Mouse (Mus musculus) brown adipose tissue, adult 24 weeks (tissue): ENCODE results near the gene Bcl2. TPM values are rescaled to one million over a fixed set of nuclear protein-coding genes. Genes with fewer than 3 reads are reported as not detected.

ENCODE experiments used
- H3K27ac ChIP-seq: fragments of 200-500 bp; replicated peaks from 2 replicates; pipeline ENCODE4 v1.5.1; 2012; ENCODE audit warnings: low read depth, mild to moderate bottlenecking, low read length
- H3K4me1 ChIP-seq: fragments of 200-500 bp; 2 replicates; pipeline ENCODE4 v1.6.1; 2012; ENCODE audit warnings: low read length, mixed read lengths; ENCODE audit not compliant: control insufficient read depth, insufficient read depth, insufficient read length
- H3K4me3 ChIP-seq: fragments of 200-500 bp; 2 replicates; pipeline ENCODE4 v1.5.1; 2012; ENCODE audit warnings: low read depth, mild to moderate bottlenecking, low read length, moderate library complexity; ENCODE audit not compliant: insufficient read depth
- polyA plus RNA-seq: library from polyadenylated mRNA; stranded (reverse); fragments of >200 nt; gene quantifications from 2 replicates; pipeline ENCODE4 v1.2.4, GENCODE M21; 2012; ENCODE audit not compliant: missing spikeins, insufficient read depth, insufficient read length

Bcl2 gene
- polyA plus RNA-seq, 1 experiment: 1.3 TPM

- peaks cover 5% of the 10 kb centered on the region; the same call in 1 of the 2 replicates for H3K4me1 ChIP-seq
- no peak overlapping the region for H3K4me3 ChIP-seq
- H3K27ac ChIP-seq: no peak overlapping the region
Observed at GRCm38 (mm10) chr1:106584273-106584672, 129.8 kb downstream of the Bcl2 start.

DNA sequence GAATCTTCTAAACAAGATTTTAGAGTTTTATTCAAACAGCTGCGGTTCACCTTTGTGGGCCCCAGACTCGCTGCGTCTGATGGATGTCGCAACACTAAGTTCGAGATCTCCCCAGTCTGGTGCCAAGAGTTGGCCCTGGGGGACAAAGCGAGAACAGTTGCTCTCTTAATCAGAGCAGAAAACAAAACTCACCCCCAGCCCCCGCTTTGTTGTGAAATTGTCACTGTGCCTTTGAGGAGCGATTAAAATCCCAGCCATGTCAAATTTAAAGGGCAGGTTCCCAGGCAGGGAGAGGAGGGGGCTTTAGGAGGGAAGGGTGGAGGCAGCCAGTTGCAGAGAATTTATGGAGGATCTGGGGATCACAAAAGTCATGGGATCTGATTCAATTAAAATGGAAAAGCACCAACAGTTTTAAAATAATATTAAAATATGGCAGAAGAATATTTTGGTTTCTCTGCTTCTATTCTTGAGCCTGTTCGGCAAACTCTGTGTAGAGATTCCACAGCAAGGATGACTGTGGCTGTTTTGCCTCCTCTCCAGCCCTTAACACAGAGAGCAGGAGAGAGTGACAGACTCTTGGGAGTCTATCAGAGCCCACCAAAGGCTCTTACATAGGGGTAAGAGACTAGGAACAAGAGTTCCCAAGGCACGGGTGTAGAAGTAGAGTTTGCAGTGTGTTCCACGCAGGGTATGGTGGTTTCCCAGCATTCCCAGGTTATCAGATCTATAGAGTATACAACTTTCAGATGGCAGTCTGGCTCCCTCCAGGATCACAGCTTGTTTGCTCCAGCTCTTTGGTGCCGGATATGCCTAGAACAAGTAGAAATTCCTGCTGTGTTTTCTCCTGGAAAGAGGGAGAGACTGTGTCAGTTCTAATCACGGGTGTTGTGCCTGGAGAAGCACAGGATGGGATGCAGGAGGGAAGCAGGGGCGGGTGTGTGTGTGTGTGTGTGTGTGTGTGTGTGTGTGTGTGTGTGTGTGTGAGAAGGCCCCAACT, 130.5 kb downstream of the Bcl2 start:
- Histone ChIP-seq H3K4me1 (peaks cover 5% of the 10 kb centered on the region; the same call in 1 of the 2 replicates), H3K27ac (no peak overlapping the region), H3K4me3 (no peak overlapping the region)

- Histone ChIP-seq H3K27ac (no peak overlapping the region), H3K4me1 (peaks cover 5% of the 10 kb centered on the region; the same call in 1 of the 2 replicates), H3K4me3 (no peak overlapping the region)
Observed at GRCm38 (mm10) chr1:106582810-106583209, 131.3 kb downstream of the Bcl2 start.

DNA sequence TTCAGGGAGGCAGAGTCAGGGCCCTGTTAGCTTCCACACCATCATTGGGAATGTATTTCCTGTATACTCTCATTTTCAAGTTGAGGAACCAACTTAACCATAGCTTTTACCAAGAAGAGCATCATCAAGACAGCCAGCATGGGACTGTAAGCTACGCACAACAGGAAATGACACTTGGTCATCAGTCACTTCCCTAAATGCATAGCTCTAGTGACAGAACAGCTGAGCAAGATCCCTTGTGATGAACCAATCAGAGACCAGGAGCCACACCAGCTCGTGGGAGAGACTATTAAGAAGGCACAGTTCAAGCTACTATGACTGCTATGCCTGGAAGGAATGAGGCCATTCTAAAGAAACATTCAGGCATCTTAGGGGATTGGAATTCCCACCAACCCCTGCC, 132.3 kb downstream of the Bcl2 start:
- Histone ChIP-seq H3K4me1 (peaks cover 5% of the 10 kb centered on the region; the same call in 1 of the 2 replicates), H3K4me3 (no peak overlapping the region)

GRCm38 (mm10) chr1:106579768-106580167, 134.3 kb downstream of the Bcl2 start:
- Histone ChIP-seq H3K27ac (no peak overlapping the region), H3K4me3 (no peak overlapping the region), H3K4me1 (peaks cover 5% of the 10 kb centered on the region; the same call in 1 of the 2 replicates)

More for the DNA sequence above, 132.3 kb downstream of the Bcl2 start:
- no peak overlapping the region for H3K27ac ChIP-seq

DNA sequence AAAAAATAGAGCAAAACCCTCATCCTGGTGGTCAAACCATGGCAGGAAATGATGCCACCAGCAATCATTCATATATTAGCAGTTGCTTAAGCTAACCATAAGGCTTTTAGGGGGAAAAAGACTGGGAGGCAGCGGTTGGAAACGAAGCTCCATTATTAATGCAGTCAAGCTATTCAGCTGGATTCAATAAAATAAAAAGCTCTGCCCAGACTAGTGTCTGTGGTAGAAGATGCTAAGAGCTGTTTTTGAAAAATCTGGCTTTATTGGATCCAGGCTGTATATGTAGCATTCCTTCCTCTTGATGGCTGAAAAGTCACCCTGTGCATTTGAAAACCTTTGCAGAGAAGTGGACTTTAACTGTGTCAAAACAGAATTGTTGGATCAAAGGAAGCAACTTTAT, 141.6 kb downstream of the Bcl2 start:
- Histone ChIP-seq H3K4me1 (peaks cover 13% of the 10 kb centered on the region), H3K4me3 (no peak overlapping the region), H3K27ac (no peak overlapping the region)

DNA sequence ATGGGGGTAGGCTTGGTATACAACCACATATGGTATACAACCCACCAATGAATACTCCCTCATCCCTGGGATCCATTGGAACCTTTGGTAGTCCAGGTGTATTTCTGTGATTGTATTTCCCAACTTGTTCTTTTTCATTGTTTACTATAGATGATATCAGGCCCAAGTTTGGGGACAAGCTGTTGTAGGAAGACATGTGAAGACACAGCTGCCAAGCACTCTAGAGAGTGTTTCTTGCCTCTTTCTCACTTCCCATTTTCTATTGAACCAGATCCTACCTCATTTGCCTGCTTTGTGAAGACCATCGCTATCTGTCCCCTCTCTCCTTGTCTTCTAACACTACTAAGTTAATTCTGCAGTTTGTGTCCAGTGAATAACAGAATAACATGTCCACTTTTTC, 143.2 kb downstream of the Bcl2 start:
- H3K27ac ChIP-seq: no peak overlapping the region
- no peak overlapping the region for H3K4me3 ChIP-seq

DNA sequence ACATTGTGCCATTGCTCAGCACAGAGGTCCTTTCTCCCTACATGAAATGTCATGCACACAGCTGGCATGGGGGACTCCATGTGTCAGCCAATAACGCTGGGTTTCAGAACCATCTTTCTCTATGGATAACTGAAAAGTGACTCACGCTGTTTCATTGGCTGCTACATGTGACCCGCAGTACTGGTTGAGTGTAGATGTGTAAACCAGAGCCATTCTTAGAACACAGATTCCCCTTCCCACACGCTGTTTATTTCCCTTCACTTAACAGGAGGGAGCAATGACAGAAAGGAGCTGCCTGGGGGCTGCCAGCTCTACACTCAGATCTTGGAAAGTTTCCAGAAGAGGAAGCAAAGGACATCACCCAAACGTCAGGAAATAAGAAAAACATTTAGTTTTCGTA, 143.7 kb downstream of the Bcl2 start:
- Histone ChIP-seq H3K27ac (no peak overlapping the region), H3K4me1 (peaks cover 13% of the 10 kb centered on the region), H3K4me3 (no peak overlapping the region)

More for the DNA sequence above, 143.2 kb downstream of the Bcl2 start:
- H3K4me1 ChIP-seq: peaks cover 13% of the 10 kb centered on the region

DNA sequence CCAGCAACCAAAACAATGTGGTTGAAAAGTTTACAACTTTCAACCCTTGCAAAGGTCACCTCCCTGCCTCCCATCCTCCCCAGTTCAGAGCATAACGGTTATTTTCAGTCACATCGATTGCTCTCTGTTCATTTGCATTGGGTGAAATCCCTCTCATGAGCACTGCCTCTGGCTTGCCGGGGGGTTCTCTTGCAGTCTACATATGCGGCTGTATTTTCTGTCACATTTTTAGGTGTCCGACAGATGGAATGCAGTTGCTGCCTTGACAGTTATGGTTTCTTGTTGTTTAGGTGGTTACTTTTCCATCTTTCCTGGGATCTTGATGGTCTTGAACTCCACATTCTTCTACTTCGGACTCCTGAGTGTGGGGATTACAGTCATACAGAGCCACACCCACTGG, 144.4 kb downstream of the Bcl2 start:
- Histone ChIP-seq H3K27ac (no peak overlapping the region), H3K4me1 (peaks cover 13% of the 10 kb centered on the region), H3K4me3 (no peak overlapping the region)

- Histone ChIP-seq H3K27ac (no peak overlapping the region), H3K4me1 (peaks cover 13% of the 10 kb centered on the region), H3K4me3 (no peak overlapping the region)
Observed at GRCm38 (mm10) chr1:106568868-106569267, 145.2 kb downstream of the Bcl2 start.

DNA sequence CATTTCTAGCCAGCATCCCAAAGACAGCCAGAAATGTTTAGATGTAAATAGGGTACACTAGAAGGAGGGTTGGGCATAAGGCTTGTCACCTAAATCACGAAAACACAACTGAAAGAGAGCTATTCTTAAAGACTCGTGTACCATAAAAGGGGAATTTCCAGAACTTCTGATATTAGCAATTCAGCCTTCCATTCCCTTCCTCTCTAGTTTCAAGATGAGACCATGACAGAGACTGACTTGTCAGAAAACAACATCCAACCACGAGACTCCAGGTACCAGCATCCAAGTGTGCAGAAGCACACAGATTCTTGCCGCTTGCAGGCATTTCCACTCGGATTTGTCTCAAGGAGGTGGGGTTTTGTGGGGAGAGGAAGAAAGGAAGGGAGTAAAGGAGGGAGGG, 146.6 kb downstream of the Bcl2 start:
- H3K4me1 ChIP-seq: peaks cover 17% of the 10 kb centered on the region
- H3K4me3 ChIP-seq: no peak overlapping the region
- no peak overlapping the region for H3K27ac ChIP-seq

- H3K27ac ChIP-seq: no peak overlapping the region
- peaks cover 19% of the 10 kb centered on the region for H3K4me1 ChIP-seq
- no peak overlapping the region for H3K4me3 ChIP-seq
Observed at GRCm38 (mm10) chr1:106566120-106567086, 147.7 kb downstream of the Bcl2 start.

DNA sequence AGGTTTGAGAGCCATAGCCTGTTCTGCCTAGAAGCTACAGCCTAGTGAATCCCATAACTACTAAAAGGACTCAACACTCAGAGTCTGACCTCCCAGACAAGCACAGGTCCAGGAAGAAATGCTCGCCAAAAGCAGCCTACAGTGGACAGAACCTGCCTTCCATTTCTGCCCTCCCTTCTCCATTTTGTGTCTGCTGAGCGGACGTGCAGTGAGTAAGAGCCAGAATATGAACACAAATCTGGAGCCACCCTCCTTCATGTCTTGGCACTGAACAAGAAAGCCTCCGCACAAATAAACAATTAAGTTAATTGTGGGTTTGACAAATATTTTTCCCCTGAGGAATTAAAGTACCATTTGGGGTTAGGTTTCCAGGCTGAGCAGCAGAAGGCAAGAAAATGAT, 148.8 kb downstream of the Bcl2 start:
- peaks cover 17% of the 10 kb centered on the region for H3K4me1 ChIP-seq
- no peak overlapping the region for H3K27ac ChIP-seq
- no peak overlapping the region for H3K4me3 ChIP-seq

DNA sequence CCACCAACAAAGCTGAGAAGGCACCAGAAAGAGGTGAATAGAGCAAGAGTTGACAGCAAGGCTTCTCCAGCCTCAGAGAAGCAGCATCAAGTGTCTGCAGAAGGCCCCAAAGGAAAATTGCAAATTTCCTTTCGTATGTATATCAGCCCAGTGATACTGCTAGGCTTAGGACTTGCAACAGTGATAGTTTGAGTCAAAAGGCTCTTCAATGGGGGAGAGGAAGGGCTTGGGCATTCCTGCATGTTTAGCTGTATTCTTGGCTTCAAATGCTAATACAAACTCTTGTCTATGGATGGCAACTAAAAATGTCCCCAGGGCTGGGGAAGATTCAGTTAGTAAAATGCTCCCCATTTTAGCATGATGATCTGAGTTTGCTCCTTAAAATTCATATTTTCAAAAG, 149.6 kb downstream of the Bcl2 start:
- peaks cover 18% of the 10 kb centered on the region for H3K4me1 ChIP-seq
- no peak overlapping the region for H3K4me3 ChIP-seq
- H3K27ac ChIP-seq: no peak overlapping the region

- Histone ChIP-seq H3K27ac (no peak overlapping the region), H3K4me3 (no peak overlapping the region), H3K4me1 (peaks cover 11% of the 10 kb centered on the region; the same call in 1 of the 2 replicates)
Observed at GRCm38 (mm10) chr1:106562751-106563150, 151.3 kb downstream of the Bcl2 start.
